Mouse (Mus musculus) splenic B cell, adult 2 months (primary cell): ENCODE data around the gene Zfhx3.

Experiments used
- DNase-seq: peaks from one replicate; pipeline ENCODE4 v3.0.0-alpha.2; 2011; ENCODE audit warnings: low read depth, low spot score
- H3K27me3 ChIP-seq: 2 replicates; pipeline ENCODE4 v1.6.1; 2012; ENCODE audit warnings: mild to moderate bottlenecking, low read length, moderate library complexity, mixed read lengths; ENCODE audit not compliant: control insufficient read depth, poor library complexity, insufficient read depth, severe bottlenecking
- H3K36me3 ChIP-seq: 2 replicates; pipeline ENCODE4 v1.6.1; 2012; ENCODE audit warnings: mild to moderate bottlenecking, low read length, moderate library complexity, mixed read lengths; ENCODE audit not compliant: control insufficient read depth, poor library complexity, insufficient read depth, severe bottlenecking

Zfhx3 gene

GRCm38 (mm10) chr8:108218171-108218840, 275.9 kb downstream of the Zfhx3 start:
- no peaks in the 10 kb centered on the region for H3K27me3 ChIP-seq
- H3K36me3 ChIP-seq, result no peaks in the 10 kb centered on the region
- no peak for DNase-seq

GRCm38 (mm10) chr8:108220511-108220910, 278.1 kb downstream of the Zfhx3 start:
- DNase-seq, result no peak
- no peaks in the 10 kb centered on the region for H3K36me3 ChIP-seq

GRCm38 (mm10) chr8:108222091-108222490, 279.6 kb downstream of the Zfhx3 start:
- no peaks in the 10 kb centered on the region for H3K36me3 ChIP-seq
- DNase-seq, result no peak

More at GRCm38 (mm10) chr8:108220511-108220910, 278.1 kb downstream of the Zfhx3 start:
- no peaks in the 10 kb centered on the region for H3K27me3 ChIP-seq

GRCm38 (mm10) chr8:108232326-108232725, 289.9 kb downstream of the Zfhx3 start:
- no peaks in the 10 kb centered on the region for H3K27me3 ChIP-seq
- DNase-seq, result no peak
- no peaks in the 10 kb centered on the region for H3K36me3 ChIP-seq

More at GRCm38 (mm10) chr8:108222091-108222490, 279.6 kb downstream of the Zfhx3 start:
- no peaks in the 10 kb centered on the region for H3K27me3 ChIP-seq

- H3K36me3 ChIP-seq, result no peaks in the 10 kb centered on the region
- no peak for DNase-seq
- H3K27me3 ChIP-seq, result no peaks in the 10 kb centered on the region
Measured at GRCm38 (mm10) chr8:108234481-108234880, 292.0 kb downstream of the Zfhx3 start.

GRCm38 (mm10) chr8:108236715-108237114, 294.3 kb downstream of the Zfhx3 start:
- no peak for DNase-seq
- Histone ChIP-seq H3K36me3 (no peaks in the 10 kb centered on the region), H3K27me3 (no peaks in the 10 kb centered on the region)

GRCm38 (mm10) chr8:108239531-108239930, 297.1 kb downstream of the Zfhx3 start:
- DNase-seq, result no peak
- Histone ChIP-seq H3K36me3 (no peaks in the 10 kb centered on the region), H3K27me3 (no peaks in the 10 kb centered on the region)

GRCm38 (mm10) chr8:108241041-108241690, 298.7 kb downstream of the Zfhx3 start:
- H3K36me3 ChIP-seq, result no peaks in the 10 kb centered on the region
- H3K27me3 ChIP-seq, result no peaks in the 10 kb centered on the region
- DNase-seq, result no peak

GRCm38 (mm10) chr8:108243270-108243669, 300.8 kb downstream of the Zfhx3 start:
- no peak for DNase-seq
- H3K27me3 ChIP-seq, result no peaks in the 10 kb centered on the region
- H3K36me3 ChIP-seq, result no peaks in the 10 kb centered on the region

GRCm38 (mm10) chr8:108244636-108245494, 302.4 kb downstream of the Zfhx3 start:
- no peak for DNase-seq
- H3K36me3 ChIP-seq, result no peaks in the 10 kb centered on the region
- H3K27me3 ChIP-seq, result no peaks in the 10 kb centered on the region

GRCm38 (mm10) chr8:108245575-108245974, 303.1 kb downstream of the Zfhx3 start:
- H3K27me3 ChIP-seq, result no peaks in the 10 kb centered on the region
- DNase-seq, result no peak
- no peaks in the 10 kb centered on the region for H3K36me3 ChIP-seq

- no peak for DNase-seq
- Histone ChIP-seq H3K36me3 (no peaks in the 10 kb centered on the region), H3K27me3 (no peaks in the 10 kb centered on the region)
Measured at GRCm38 (mm10) chr8:108246035-108246933, 303.8 kb downstream of the Zfhx3 start.

GRCm38 (mm10) chr8:108246934-108247417, 304.5 kb downstream of the Zfhx3 start:
- DNase-seq, result no peak
- Histone ChIP-seq H3K27me3 (no peaks in the 10 kb centered on the region), H3K36me3 (no peaks in the 10 kb centered on the region)

GRCm38 (mm10) chr8:108264593-108265160, 322.2 kb downstream of the Zfhx3 start:
- Histone ChIP-seq H3K27me3 (no peaks in the 10 kb centered on the region), H3K36me3 (no peaks in the 10 kb centered on the region)
- DNase-seq, result no peak
